Mouse (Mus musculus): Measurements from ENCODE around the gene 5430419D17Rik.

5430419D17Rik gene

GRCm38 (mm10) chr7:131317587-131317986 is 143.4 kb downstream of the 5430419D17Rik start:
- in situ Hi-C loops (cut with MboI, MseI), result no loop called here

- in situ Hi-C loops (cut with MboI, MseI), result no loop called here
Measured at GRCm38 (mm10) chr7:131318340-131318739, 144.1 kb downstream of the 5430419D17Rik start.

DNA sequence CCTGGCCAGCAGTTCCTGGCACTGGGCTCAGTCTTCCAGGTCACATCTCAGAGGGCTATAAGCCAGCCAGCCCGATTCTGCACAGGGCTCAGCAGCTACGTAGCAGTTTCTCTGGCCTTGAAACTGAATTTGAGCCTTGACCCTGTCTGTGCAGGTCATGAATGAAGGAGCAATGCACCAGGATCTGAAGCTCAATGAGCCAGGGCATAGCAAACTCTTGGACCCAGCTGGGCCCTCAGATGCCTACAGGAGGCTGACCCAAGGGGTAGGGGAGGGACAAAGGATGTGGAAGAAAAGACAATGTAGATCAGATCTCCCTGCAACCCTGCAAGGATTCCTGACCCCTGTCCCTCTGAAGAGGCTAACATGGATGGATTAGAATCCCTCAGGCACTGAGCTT is 148.0 kb downstream of the 5430419D17Rik start, which contains the start of gene Cuzd1:
Gene Cuzd1 (minus strand): TSS at position 101 of the 400 bp plus-strand sequence.
- in situ Hi-C loops (cut with MboI, MseI), result no loop called here

DNA sequence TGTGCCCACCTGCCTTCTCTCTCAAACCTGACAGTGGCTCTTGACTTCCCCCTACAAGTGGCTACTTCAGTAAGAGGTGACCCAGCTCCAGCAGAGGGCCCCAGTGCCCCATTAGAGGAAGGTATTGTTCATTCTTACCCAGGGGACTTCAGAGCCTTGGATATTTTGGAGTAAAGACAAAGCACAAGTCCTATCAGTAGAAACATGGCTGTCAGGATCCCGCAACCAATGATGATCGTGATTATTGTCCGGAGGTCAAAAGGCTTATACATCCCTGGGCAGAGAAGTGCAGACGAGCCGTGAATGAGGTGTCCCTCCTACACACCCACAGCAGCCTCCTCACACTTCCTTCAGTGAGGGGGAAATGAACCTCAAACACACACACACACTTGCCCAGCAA is 152.9 kb downstream of the 5430419D17Rik start:
- in situ Hi-C loops (cut with MboI, MseI), result no loop called here

DNA sequence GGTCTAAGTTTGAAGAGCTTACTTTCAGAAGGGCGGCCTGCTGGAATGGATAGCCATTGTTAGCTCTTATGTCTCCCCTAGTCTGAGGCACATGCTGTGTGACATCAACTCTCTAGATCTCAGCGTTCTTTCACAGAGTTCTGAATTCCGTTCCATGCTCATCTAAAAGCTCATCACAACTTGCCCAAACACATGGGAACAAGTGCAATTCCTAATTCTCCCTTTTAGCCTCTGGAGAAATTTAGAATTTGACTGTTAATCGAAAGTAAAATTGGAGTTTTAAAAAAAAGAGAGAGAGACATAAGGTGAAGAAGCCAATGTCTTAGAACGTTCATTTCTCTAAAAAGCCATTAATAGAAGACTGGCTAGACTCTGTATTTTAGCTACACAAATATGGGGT is 155.2 kb downstream of the 5430419D17Rik start, which contains the start of gene Fam24b:
Gene Fam24b (minus strand): TSS at position 101 of the 400 bp plus-strand sequence.
- in situ Hi-C loops (cut with MboI, MseI), result no loop called here

DNA sequence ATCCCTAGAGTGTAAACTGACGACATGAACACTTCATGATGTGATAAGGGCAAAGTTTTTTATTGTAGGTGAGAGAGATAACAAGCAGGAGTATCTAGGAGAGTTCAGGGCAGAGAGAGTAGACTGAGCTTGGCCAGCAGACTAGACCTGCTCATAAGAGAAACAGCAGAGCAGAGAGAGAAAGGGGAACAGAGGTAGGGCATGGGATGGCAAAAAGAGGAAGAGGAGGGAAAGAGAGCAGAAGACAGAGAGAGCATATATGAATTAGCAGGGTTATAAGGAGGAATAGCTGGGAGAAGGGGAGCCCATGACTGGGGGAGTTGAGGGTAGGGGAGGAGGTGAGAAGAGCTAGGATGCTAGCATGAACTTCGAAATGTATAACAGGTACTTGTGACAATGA is 157.5 kb downstream of the 5430419D17Rik start:
- in situ Hi-C loops (cut with MboI, MseI), result no loop called here

- in situ Hi-C loops (cut with MboI, MseI), result no loop called here
Measured at GRCm38 (mm10) chr7:131333564-131333963, 159.4 kb downstream of the 5430419D17Rik start, which contains the start of gene Fam24a. Gene Fam24a, plus strand, starts transcription at chr7:131333864.

DNA sequence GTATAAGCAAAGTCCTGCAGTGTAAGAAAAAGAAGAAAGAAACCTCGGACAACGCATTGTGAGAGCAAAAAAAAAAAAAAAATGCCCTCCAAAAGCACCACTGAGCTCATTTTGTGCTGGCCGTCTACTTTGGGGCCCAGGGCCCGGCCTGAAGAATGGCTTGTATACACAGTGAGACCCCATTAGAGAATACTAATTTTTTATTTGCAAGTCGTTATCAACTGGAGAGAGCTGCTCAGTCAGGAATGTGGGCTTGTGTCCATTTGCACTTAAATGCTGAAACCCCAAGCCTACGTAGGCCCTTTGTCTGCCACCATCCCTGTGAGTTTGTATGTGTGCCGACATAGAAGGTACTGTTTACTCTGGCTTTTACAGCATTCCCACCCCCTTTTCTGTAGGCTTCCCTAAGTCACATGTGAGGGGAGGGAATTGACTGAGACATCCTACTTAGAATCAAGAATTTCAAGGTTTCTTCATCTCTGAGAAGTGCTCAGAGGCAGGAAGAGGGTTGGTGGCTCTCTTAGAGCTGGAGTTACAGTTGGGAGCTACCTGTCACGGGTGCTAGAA is 163.4 kb downstream of the 5430419D17Rik start:
- in situ Hi-C loops (cut with MboI, MseI), result no loop called here

- in situ Hi-C loops (cut with MboI, MseI), result no loop called here
Measured at GRCm38 (mm10) chr7:131345856-131346541, 171.8 kb downstream of the 5430419D17Rik start.

Measured in T-helper 17 cell (primary cell).